Mouse (Mus musculus): ENCODE measurements around the gene Mphosph10.

The Mphosph10 gene

DNA sequence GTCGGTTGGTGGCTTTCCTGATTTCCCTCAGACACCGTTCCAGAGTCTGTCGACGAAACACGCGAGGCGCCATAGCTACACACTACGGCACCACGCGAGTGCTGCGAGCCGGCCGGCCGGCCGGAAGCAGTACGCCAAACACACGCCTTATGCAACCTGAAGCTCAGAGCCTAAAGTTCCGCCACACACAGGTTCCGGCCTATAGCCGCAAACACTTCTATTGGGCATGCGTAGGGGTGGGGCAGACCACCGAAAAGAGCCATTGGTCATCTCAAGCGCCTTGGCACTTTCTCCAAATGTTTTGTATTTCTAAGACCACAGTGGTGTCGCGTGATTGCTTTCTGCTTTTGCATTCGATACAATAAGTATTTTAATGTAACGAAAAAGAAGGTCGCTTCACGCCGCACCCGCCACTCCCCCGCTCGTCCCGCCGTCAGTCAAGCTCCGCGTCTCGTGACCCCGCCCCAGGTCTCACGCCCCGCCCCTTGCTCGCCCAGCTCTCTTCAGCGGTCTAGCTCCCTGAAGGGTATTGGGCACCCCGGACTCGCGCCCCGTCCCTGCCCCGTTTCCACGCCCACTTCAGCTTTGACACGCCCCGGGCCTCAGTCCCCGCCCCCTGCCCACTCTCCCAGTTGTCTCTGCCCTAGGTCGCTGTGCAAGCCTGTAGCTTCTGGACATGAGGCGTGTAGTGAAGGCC lies at the start of gene Mphosph10, which contains the start of gene Mcee:
TSS of gene Mphosph10 (minus strand) at position 147 of the 697 bp plus-strand sequence.
TSS of gene Mcee (plus strand) at position 486 of the 697 bp plus-strand sequence.
- DNase-seq (ENCODE audit: low read depth, low spot score): peak; percentile 98

DNA sequence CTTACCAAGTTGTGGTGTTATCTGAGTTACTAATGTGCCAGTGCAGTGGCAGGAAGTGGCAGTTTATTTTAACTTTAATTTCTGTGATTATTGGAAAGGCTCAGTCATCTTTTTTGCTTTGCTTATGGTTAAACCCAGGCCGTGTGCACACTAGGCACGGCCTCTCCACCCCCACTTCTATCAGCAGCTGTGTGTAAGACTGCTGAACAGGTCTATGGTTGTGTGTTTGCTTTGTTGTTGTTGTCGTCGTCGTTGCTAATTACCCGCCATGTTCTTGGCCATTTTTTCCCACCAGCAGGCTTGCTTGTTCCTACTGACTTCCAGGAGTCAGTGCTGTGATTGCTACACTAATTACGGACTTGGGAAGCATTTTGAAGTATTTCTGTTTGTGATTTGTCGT lies 48.5 kb upstream of the Mphosph10 start:
- no peak for DNase-seq (ENCODE audit: low read depth, low spot score)

DNA sequence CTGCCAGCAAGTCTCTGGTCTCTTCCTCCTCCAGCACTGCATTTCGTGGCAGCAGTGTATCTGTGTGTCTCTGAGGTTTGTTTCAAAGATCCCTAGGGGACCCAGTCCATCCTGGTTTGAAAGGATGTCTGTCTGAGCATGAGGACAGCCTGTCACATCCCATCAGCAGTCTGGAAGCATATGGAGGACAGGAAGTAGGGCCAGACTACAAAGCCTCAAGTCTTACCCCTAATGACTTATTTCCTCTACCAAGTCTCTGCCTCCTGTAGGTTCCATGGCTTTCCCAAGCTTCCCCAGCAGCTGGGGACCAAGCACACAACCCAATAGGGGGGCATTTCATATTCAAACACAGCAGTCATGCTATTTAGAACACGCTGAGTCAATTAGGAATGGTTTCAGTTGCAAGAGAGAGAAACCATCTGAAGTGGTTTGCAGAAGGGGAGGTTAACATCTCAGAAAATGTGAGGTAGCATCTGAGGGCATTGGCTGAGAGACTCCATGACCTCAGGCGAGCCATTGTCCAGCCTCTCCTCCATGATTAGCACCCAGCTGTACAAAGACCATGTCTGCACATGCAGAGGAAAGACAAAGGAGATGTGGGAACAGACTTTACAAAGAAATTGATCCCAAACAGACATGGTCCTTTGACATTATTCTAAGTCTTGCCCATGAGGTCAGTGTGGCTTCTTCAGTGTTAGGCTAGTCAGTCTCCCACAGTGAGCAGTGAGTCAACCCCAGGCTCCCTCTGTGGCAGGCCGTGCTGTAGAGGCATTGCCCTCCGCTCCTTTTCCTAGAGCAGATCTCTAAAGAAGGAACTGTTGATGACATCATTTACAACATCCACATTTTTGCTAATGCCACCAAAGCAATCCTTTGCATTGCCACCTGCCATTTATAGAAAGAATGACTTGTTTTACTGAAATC lies 47.8 kb upstream of the Mphosph10 start:
- no peak for DNase-seq (ENCODE audit: low read depth, low spot score)

DNA sequence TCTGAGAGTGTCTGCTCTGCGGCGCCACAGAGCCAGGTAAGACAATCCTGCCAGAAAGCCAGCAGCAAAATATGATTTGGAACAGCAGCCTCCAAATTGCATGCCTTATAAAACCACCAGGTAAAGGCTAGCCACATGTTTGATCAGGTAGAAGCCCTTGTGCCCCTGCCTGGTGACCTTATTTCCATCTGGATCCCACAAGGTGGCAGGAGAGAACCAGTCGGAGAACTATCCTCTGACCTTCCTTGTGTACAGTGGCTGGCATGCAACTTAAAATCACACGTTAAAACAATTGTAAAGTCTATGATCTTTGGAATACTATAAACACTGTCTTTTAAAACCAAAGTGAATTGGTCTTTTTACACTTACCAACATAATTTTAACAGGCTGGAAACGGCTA lies 32.8 kb upstream of the Mphosph10 start:
- DNase-seq (ENCODE audit: low read depth, low spot score): no peak

DNA sequence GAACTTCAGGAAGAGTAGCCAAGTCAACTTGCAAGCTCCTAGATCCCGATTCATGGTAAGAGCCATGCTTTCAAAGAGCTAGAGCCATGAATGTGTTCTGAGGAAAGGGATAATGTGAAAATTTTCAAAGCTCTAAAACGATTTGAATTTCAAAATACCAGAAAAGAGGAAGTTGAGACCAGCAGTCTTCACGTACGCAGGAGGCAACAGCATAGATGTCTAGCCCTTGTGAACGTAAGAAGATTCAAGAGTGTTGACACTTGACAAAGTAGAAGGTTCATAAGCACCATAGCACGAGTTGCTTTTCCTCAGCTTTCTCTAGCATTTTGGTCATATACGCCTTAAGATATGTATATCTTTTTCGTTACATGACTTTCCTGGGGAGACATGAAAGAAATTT lies 11.9 kb upstream of the Mphosph10 start:
- DNase-seq (ENCODE audit: low read depth, low spot score): peak; percentile 41

DNA sequence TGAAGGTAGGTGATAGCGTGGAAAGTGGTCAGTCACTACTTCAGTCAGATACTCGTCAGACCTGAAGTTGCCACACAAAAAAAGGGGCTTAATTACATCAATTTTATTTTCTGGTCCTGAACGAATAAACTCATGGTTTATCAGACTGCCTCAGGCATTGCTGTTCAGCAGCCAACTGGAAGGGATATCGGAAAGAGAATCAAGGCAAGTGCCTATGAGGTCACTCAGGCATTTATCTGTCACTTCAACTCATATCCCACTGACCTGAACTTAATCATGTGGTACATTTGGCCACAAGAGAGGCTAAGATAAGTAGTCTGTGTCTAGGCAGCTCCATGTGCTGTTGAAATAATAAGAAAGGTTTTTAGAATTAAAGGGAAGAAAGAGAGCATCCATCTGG lies 10.4 kb upstream of the Mphosph10 start:
- no peak for DNase-seq (ENCODE audit: low read depth, low spot score)

DNA sequence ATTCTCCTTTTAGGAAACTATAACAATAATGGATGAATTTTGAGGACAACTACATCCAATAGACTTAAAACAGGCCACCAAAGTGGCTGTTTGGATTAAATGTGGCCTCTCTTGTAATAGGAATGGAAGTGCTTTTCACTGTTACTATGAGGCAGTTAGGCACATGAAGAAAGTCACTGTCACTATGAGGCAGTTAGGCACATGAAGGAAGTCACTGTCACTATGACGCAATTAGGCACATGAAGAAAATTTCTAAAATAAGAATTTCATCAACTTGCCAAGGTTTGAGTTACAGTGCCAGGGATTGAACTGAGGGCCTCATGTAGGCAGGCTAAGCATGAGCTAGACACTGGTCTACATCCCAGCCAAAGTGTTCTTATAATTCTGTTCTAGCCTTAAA lies 8.7 kb upstream of the Mphosph10 start:
- no peak for DNase-seq (ENCODE audit: low read depth, low spot score)

DNA sequence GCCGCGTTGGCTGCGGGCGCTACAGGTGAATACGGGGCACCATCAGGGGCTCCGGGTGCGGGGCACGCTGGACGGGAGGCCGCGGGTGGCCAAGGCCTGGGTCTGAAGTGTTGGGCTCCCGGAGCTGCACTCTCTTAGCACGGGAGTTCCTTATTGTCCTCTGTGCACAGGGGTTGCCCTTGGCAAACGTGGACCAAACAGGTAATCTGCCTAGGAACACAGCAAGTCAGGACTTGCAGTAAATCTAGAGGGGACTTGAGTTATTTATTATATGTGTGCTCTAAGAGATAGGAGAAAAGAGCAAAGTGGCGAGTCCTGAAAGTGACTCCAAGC lies 717 bp upstream of the Mphosph10 start:
- DNase-seq (ENCODE audit: low read depth, low spot score): no peak

DNA sequence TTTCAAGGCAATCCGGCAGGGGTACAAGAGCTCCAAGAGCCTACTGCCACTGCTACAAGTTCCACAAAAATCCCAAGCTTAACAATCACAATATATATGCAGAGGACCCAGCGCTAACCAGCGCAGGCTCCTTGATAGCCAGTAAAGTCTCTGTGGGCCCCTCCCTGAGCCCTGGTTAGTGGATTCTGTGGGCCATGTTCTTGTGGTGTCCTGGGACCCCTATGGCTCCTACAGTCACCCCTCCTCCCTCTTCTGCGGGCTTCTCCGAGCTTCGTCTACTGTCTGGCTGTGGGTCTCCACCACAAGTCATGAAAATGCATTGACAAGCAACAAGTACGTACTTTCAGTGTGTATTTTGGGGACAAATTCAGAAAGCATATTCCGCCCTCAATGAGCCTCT lies 589 bp downstream of the Mphosph10 start:
- DNase-seq (ENCODE audit: low read depth, low spot score): no peak

DNA sequence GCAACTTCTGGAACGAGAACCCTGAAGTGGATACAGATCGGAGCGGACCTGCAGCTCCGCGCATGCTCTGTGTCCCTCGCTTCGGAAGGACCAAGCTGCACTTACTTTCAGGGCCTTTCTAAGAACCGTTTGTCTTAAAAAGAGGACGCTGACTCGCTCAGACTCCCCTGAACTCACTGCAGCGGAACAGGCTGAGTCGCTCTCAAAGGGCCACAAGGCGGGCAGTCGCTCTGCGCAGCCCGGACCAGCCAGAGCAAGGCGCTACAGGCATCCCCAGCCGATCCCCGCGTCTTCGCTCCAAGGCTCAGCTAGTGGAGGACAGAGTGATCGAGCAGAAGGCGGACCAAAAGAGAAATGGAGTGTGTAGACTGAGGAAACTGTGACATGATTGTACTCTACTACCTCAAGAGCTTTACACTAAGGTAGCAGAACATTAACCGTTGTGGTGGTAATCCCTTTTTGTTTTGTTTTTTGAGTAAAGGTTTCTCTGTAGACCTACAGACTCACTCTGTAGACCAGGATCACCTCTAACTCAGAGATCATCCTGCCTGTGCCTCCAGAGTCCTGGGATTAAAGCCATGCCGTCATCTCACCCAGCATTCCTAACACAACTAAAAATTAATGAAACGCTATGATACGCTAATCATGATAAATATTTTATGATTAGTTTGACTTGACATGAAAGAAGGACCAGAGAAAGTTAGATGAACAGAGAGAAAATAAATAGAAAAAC lies 18.1 kb downstream of the Mphosph10 start, which contains the start of gene Fan1:
TSS of gene Fan1 (minus strand) at position 266 of the 733 bp plus-strand sequence.
- DNase-seq (ENCODE audit: low read depth, low spot score): peak; percentile 93

DNA sequence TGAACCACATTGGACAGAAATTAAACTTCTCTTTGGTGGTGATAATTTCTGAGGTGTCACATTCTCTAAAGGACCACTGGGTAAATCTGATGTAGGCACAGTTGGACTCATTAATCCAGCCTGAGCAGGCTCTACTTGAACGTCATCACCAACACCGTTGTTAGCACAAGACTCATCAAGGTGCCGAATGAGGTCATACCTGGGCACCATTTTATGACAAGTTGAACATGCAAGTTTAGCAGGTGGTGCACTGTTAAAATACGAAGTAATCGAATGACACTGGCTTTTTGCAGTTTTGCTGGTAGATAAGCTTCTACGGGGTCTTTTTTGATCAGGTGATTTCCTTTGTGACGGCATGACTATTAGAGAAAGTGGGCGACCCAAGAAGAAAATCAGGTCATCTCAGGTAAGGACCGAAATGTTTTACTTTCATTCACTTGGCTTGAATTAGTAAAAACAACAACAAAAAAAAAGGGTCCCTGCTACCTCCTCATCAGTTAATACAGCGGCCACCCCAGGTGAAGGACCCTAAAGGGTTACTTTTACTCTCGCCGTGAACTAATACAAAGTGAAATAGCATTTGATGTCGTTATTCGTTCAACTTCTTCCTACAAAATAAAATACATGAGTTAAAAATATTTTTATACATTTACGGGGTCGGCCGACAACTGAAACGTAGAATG lies 18.8 kb downstream of the Mphosph10 start:
- DNase-seq (ENCODE audit: low read depth, low spot score): peak; percentile 36

DNA sequence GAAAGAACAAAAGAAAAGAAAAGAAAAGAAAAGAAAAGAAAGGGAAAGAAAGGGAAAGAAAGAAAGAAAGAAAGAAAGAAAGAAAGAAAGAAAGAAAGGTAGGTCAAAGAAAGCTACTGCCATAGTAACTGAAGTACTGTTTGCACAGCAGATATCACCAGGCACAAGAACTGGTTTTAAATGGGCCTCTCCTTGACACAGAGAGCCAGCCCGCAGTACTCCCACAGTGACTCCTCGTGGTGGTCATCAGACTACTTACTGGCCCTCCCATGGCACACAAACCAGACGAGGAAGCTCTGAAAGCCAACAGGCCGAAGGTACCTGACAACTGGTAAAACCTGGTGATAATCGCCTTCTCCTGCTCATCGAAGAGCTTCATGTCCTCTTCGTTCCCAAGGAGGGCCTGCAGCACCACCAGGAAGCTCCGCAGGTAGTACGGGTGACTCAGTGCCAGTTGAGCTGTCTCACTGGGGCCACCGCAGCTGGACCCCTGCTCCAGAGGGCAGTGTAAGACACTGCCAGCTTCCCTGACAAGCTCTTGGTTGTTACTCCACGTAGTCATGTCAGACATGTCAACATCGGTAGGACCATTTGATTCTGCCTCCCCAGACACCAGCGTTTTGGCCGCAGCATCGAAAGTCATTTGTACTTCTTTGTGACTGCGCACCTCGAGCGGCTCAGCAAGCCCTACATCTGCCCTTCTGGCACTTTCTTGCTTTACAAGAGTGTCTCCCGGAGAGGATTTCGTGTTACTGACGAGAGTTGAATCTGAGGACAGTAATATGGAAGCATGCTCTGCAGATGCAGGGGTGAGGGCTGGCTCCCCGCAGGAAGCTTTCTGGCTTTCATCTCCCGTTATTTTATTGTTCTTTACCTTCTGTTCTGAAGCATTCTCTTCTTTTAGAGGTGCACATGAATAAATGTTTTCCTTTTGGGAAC lies 19.9 kb downstream of the Mphosph10 start:
- DNase-seq (ENCODE audit: low read depth, low spot score): no peak

DNA sequence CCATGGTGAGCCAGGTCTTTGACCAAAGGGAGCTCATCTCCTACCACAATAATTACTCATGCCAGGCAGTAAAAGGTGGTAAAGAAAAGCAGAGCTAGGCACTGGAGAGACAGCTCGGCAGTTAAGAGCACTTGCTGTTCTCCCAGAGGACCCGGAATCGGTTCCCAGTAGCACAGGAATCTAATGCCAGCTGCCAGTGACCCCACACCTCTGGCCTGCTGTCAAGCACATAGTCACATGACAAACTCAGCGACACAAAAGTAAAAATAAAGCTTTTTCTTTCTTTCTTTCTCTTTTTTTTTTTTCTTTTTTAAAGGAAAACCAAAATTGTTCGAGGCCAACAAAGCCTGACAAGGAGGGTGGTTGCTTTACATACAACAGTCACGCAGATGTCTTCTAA lies 22.2 kb downstream of the Mphosph10 start:
- DNase-seq (ENCODE audit: low read depth, low spot score): no peak

DNA sequence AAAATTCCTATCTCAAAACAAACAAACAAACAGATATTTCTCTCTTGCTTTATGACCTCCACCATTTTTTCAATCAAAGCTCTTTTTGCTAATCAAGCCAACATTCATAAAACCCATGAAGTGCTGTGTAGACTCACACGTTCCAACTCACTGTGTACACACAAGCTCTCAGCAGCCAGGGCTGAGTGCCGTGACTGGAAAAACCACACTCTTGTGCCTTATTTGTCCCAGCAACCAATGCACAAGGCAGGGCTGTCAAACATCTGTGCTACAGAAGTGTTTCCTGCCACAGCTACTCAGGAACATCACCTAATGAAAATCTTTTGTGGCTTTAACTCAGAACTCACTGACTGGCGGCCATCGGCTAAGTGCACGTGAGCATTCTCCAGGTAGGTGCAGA lies 26.2 kb downstream of the Mphosph10 start:
- no peak for DNase-seq (ENCODE audit: low read depth, low spot score)

DNA sequence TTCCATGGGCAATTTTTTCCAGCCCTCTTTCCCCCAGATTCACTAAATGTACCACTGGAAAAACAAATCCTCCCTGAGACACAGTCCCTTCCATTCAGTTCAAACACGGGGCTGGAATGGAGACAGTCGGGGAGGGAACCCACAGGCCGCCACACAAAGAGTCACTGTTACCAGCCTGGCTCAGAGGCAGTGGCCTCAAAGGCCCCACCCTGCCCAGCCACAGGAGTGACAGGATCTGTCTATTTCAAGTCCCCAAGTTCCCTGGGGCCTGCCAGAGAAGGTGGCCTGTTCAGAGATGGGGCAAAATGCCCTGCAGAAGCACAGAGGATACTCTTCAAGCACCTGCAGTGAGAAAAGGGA lies 31.5 kb downstream of the Mphosph10 start:
- no peak for DNase-seq (ENCODE audit: low read depth, low spot score)

DNA sequence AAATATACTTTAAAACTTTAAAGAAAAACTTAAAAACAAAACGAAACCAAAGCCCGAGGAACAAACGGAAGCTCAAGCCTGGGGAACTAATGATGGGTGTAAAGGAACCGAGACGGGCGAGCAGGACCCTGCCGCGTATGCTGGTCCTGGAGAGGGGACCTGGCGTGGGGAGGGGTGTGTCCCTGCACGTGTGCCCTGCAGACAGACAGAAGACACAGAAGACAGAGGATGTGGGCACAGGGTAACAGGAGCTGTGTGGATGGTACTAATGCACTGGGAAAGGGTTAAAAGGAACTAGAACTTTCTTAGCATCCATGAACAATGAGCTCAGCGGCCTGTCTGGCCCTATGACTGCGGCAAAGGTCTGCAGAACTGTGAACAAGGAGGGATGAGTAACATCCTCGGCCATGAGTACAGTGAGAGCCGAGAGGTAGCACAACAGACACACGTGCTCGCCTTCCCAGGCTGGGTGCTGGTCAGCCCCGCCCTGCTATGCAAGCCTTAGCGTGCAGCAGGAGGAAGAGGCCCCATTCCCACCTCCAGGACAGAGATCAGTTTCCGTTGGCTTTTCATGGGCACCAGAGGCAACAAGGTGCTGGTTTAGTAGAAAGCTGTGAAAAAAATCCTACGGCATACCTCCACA lies 32.0 kb downstream of the Mphosph10 start:
- no peak for DNase-seq (ENCODE audit: low read depth, low spot score)

DNA sequence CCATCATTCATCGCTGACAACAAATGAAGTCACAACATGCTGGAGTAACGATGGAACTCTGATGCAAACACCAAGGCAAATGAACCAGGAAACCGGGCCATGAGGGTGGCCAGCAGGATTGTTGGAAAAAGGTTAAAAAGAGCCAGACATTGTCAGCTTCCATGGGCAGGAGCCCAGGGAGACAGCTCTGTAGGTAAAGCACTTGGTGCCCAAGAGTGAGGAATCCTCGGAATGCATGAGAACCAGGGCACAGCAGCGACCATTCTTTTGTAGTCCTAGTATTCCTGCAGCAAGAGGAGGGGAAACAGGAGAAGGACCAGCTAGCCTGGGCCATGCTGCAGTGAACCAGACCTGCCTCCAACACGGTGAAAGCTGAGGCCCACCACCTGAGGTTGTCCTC lies 33.4 kb downstream of the Mphosph10 start:
- no peak for DNase-seq (ENCODE audit: low read depth, low spot score)

DNA sequence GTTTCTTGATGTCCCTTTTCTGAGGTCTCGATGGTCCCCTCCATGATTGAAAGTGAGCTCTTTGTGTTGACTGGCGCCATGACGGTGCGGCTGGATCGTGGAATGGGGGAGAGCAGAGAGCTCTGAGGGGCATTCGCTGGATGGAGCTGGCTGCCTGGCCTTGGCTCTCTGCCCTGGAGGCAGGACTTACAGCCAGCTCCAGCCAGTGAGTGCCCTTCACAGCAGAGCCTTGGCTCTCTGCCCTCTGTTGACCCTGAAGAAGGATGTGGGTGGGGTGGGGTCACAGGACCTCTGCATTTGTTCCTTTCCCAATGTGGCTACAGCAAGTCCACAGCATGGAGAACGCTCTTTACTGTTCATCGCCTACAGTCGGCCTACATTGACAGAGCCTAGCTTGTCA lies 34.7 kb downstream of the Mphosph10 start:
- DNase-seq (ENCODE audit: low read depth, low spot score): no peak

DNA sequence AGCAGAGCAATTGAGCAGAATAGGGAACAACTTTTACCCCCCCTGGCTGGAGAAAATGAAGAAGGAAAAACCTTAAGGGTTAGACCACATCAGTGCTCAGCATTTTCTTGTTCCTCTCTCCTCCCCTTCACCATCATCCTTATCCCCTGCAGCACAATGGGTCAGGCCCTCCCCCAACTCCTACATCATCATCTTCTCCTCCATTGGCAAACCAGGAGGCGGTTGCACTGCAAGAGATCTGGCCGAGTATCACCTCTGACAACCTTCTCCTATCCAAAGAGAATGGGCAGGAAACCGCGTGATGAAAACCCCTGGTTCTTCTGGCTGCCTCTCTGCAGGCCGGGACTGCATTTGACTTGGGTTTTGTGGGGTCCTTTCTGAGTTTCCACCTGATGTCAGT lies 35.4 kb downstream of the Mphosph10 start:
- DNase-seq (ENCODE audit: low read depth, low spot score): no peak

DNA sequence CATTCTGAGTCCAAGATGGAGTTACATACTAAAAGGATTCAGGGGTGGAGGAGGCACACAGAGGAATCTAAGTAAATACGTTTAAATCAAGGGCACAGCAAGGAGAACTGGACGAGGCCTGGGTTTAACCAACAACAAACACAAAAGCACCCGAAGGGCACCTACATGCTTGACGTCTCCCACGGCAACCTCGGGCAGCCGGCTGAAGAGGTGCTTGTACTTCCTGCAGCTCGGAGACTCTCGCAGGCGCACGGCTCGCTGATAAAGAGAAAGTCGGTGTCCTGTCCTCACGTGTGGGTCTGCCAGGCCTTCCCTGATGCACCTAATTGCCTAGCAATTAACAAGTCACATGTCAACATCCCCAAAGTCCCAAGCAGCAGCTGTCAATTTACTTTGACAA lies 37.9 kb downstream of the Mphosph10 start:
- no peak for DNase-seq (ENCODE audit: low read depth, low spot score)
